Mouse (Mus musculus) liver, postnatal 0 days (tissue): Measurements from ENCODE around the gene Rpap2.

ENCODE experiments used
- CTCF ChIP-seq: sonication (generic); IDR thresholded peaks from 2 replicates; pipeline ENCODE4 v1.5.1; 2016; ENCODE audit warnings: antibody characterized with exemption, low read depth
- EP300 ChIP-seq: IDR thresholded peaks from 2 replicates; pipeline ENCODE4 v1.6.1; 2016; ENCODE audit warnings: antibody characterized with exemption, low read depth, mild to moderate bottlenecking

DNA sequence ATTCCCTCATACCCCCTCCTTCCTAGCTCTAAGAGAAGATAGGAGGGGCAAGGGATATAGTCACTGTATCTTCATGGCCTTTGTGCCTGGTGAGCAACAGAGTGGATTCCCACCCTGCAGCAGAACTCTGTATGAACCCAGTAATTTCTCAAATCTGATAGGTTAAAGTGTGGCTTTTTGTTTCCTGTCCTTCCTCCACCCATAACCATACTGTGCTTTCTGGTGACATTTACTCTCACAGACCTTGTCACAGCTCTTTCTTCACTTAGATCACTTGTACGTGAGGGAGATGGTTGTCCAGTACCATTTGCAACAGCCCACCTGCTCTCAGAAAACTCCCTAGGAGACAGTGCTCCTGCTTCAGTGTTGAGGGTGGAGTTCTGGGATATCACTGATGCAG, 53.3 kb downstream of the Rpap2 start:
- TF ChIP-seq CTCF (no peak), EP300 (no peak)
